Mouse (Mus musculus) liver, embryonic 12.5 days (tissue): ENCODE results near the gene Chadl. TPM values are rescaled to one million over a fixed set of nuclear protein-coding genes. Genes with fewer than 3 reads are reported as not detected.
A peak's percentile ranks its signal among the peaks of the same experiment; 100 is the strongest.
"Not testable (repeated sequence)": the region's sequence is repeated elsewhere in the genome, so short reads cannot be mapped to it uniquely, and the experiment has no call there.

ENCODE experiments used
- ATAC-seq: fragments of 200-750 bp; cut with Nextera tagmentation; 2 replicates; pipeline ENCODE4 v1.8.0; 2017; ENCODE audit warnings: moderate number of reproducible peaks, mild to moderate bottlenecking, moderate library complexity
- H3K27ac ChIP-seq: fragments of 300-500 bp; sonication (generic); 2 replicates; pipeline ENCODE4 v1.5.1; 2016; ENCODE audit warnings: mild to moderate bottlenecking
- H3K27me3 ChIP-seq: fragments of 300-500 bp; sonication (generic); replicated peaks from 2 replicates; pipeline ENCODE4 v1.6.1; 2016; ENCODE audit warnings: mild to moderate bottlenecking, moderate library complexity
- H3K36me3 ChIP-seq: fragments of 300-500 bp; sonication (generic); 2 replicates; pipeline ENCODE4 v1.6.1; 2016; ENCODE audit warnings: mild to moderate bottlenecking, moderate library complexity
- H3K4me1 ChIP-seq: fragments of 300-500 bp; sonication (generic); 2 replicates; pipeline ENCODE4 v1.6.1; 2016
- H3K4me2 ChIP-seq: fragments of 300-500 bp; sonication (generic); 2 replicates; pipeline ENCODE4 v1.6.1; 2016; ENCODE audit warnings: mild to moderate bottlenecking, moderate library complexity
- H3K4me3 ChIP-seq: fragments of 300-500 bp; sonication (generic); 2 replicates; pipeline ENCODE4 v1.5.1; 2016; ENCODE audit warnings: mild to moderate bottlenecking, moderate library complexity
- H3K9ac ChIP-seq: fragments of 300-500 bp; sonication (generic); 2 replicates; pipeline ENCODE4 v1.6.1; 2016; ENCODE audit warnings: mild to moderate bottlenecking, moderate library complexity
- H3K9me3 ChIP-seq: fragments of 300-500 bp; sonication (generic); replicated peaks from 2 replicates; pipeline ENCODE4 v1.6.1; 2016; ENCODE audit warnings: mild to moderate bottlenecking, moderate library complexity
- WGBS: fragments of 180-500 bp; shearing (Covaris S2); methylation state at CpG from one replicate; pipeline ENCODE4 v1.1.7; 2016; ENCODE audit not compliant: insufficient replicate concordance; 5-methylcytosine and 5-hydroxymethylcytosine counted together
- polyA plus RNA-seq: library from polyadenylated mRNA; unstranded; fragments of >200 nt; fragmentation: Nextera tagmentation; extraction: Ambion mirVana; gene quantifications from 2 replicates; pipeline ENCODE4 v1.2.1, GENCODE M21; 2016

Gene Chadl
- polyA plus RNA-seq, 1 experiment from 2014 or later, result 0.48 TPM

GRCm38 (mm10) chr15:81722361-81722760 lies 25.3 kb upstream of the Chadl start:
- Histone ChIP-seq H3K36me3 (peaks cover 97% of the 10 kb centered on the region), H3K27ac (no peak overlapping the region), H3K9me3 (no peaks in the 10 kb centered on the region), H3K4me1 (peaks cover 21% of the 10 kb centered on the region), H3K27me3 (no peaks in the 10 kb centered on the region), H3K9ac (no peak overlapping the region), H3K4me2 (no peak overlapping the region), H3K4me3 (no peak overlapping the region)
- no peak for ATAC-seq
- WGBS, result 92% methylated on average over 5 of the region's 5 CpGs

DNA sequence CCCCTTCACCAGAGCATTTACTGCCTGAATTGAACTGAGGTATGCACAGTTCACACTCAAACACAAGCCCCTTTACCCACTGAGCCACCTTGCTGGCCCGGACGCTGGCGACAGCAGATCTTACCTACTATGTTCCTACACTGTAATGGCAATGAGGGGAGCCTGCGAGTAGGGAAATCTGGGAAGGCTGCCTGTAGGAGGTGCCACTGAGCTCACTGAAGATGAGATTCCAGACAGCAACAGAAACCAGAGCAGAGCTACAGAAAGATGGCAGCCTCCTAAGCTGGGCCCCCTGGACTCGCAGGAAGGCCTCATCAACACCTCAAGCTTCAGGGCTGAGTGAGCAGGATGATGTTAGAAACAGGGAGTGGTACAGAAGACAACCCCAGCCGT lies 22.0 kb upstream of the Chadl start:
- no peak overlapping the region for H3K9ac ChIP-seq
- H3K36me3 ChIP-seq, result peaks cover 97% of the 10 kb centered on the region
- H3K4me2 ChIP-seq, result no peak overlapping the region
- H3K27me3 ChIP-seq, result no peaks in the 10 kb centered on the region
- no peak overlapping the region for H3K4me3 ChIP-seq
- 85% methylated on average over 6 of the region's 6 CpGs for WGBS
- peaks cover 3% of the 10 kb centered on the region; the same call in 1 of the 2 replicates for H3K4me1 ChIP-seq
- no peak for ATAC-seq
- H3K9me3 ChIP-seq, result no peaks in the 10 kb centered on the region
- H3K27ac ChIP-seq, result no peak overlapping the region

GRCm38 (mm10) chr15:81718336-81719138 lies 21.4 kb upstream of the Chadl start:
- Histone ChIP-seq H3K36me3 (peaks cover 97% of the 10 kb centered on the region), H3K4me3 (no peak overlapping the region), H3K9ac (no peak overlapping the region), H3K4me1 (0 out of 2 replicates have a peak, but pooled peaks cover under 1% of the 10 kb centered on the region), H3K4me2 (no peak overlapping the region), H3K27me3 (no peaks in the 10 kb centered on the region), H3K9me3 (no peaks in the 10 kb centered on the region), H3K27ac (no peak overlapping the region)
- 92% methylated on average over 9 of the region's 9 CpGs for WGBS
- ATAC-seq, result no peak

DNA sequence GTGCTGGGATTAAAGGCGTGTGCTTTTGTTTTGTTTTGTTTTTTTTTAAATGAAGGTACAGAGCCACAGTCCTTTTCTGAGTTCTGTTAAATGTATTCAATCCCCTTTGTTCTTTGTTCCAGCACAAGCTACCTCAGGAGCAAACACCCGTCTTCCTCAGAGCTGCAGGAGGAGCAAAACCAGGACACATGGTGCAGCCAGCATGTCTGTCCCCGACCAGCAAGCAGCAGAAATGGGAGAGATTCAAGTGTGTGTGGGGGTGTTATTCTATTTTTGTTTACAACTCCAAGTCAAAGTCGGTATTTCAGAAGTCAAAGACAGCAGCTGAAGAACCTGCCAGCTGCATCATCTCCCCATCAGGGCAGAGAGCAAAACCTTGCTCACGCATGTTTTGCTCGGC lies 16.7 kb upstream of the Chadl start:
- Histone ChIP-seq H3K4me2 (no peak overlapping the region), H3K4me1 (no peaks in the 10 kb centered on the region), H3K27ac (no peak overlapping the region), H3K36me3 (peaks cover 97% of the 10 kb centered on the region), H3K27me3 (no peaks in the 10 kb centered on the region), H3K9ac (no peak overlapping the region), H3K9me3 (no peaks in the 10 kb centered on the region), H3K4me3 (no peak overlapping the region)
- 81% methylated on average over 6 of the region's 6 CpGs for WGBS
- no peak for ATAC-seq

GRCm38 (mm10) chr15:81710801-81711200 lies 13.7 kb upstream of the Chadl start:
- Histone ChIP-seq H3K27ac (no peak overlapping the region), H3K9ac (no peak overlapping the region), H3K4me1 (no peaks in the 10 kb centered on the region), H3K36me3 (peaks cover 97% of the 10 kb centered on the region), H3K4me3 (no peak overlapping the region), H3K4me2 (no peak overlapping the region), H3K27me3 (no peaks in the 10 kb centered on the region), H3K9me3 (no peaks in the 10 kb centered on the region)
- no peak for ATAC-seq
- WGBS, result 93% methylated on average over 4 of the region's 4 CpGs

GRCm38 (mm10) chr15:81709686-81710085 lies 12.6 kb upstream of the Chadl start:
- Histone ChIP-seq H3K9ac (no peak overlapping the region), H3K9me3 (no peaks in the 10 kb centered on the region), H3K36me3 (peaks cover 97% of the 10 kb centered on the region), H3K27me3 (no peaks in the 10 kb centered on the region), H3K4me2 (no peak overlapping the region), H3K4me3 (no peak overlapping the region), H3K27ac (no peak overlapping the region), H3K4me1 (no peaks in the 10 kb centered on the region)
- WGBS, result 96% methylated on average over 1 of the region's 1 CpGs
- no peak for ATAC-seq

DNA sequence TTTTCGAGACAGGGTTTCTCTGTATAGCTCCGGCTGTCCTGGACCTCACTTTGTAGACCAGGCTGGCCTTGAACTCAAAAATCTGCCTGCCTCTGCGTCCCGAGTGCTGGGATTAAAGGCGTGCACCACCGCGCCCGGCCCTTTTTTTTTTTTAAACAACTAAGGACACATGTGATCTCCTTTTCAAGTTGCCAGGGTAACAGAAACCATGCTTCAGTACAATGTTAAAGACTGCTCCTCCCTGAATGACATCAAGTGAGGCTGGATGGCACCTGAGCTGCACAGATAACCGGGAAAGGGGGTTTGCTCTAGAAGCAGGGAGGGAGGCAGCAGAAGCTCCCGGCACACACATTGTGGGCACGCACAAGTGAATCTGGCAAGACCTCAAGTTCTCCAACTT lies 11.9 kb upstream of the Chadl start:
- Histone ChIP-seq H3K9me3 (no peaks in the 10 kb centered on the region), H3K9ac (no peak overlapping the region), H3K27ac (no peak overlapping the region), H3K4me3 (no peak overlapping the region), H3K36me3 (peaks cover 100% of the 10 kb centered on the region), H3K4me2 (no peak overlapping the region), H3K4me1 (no peaks in the 10 kb centered on the region), H3K27me3 (no peaks in the 10 kb centered on the region)
- ATAC-seq, result no peak
- 80% methylated on average over 11 of the region's 11 CpGs for WGBS

- Histone ChIP-seq H3K27me3 (no peaks in the 10 kb centered on the region), H3K4me2 (no peak overlapping the region), H3K9me3 (no peaks in the 10 kb centered on the region), H3K36me3 (peaks cover 64% of the 10 kb centered on the region), H3K27ac (0 out of 2 replicates have a peak overlapping the region, but pooled peaks have one; percentile 9), H3K4me3 (no peak overlapping the region), H3K9ac (no peak overlapping the region), H3K4me1 (peaks cover 5% of the 10 kb centered on the region; the same call in 1 of the 2 replicates)
- 85% methylated on average over 3 of the region's 3 CpGs for WGBS
- no peak for ATAC-seq
Observed at GRCm38 (mm10) chr15:81703094-81703489, 6.0 kb upstream of the Chadl start.

- Histone ChIP-seq H3K9me3 (no peaks in the 10 kb centered on the region), H3K4me1 (peaks cover 5% of the 10 kb centered on the region; the same call in 1 of the 2 replicates), H3K4me3 (no peak overlapping the region), H3K9ac (no peak overlapping the region), H3K27ac (0 out of 2 replicates have a peak overlapping the region, but pooled peaks have one; percentile 7), H3K4me2 (no peak overlapping the region), H3K36me3 (peaks cover 58% of the 10 kb centered on the region), H3K27me3 (peaks cover 1% of the 10 kb centered on the region)
- 84% methylated on average over 13 of the region's 13 CpGs for WGBS
- no peak for ATAC-seq
Observed at GRCm38 (mm10) chr15:81702306-81703093, 5.4 kb upstream of the Chadl start.

- WGBS, result 74% methylated on average over 4 of the region's 4 CpGs
- not testable (repeated sequence) for ATAC-seq, H3K9ac ChIP-seq
Observed at GRCm38 (mm10) chr15:81701350-81701749, 4.3 kb upstream of the Chadl start.

GRCm38 (mm10) chr15:81700601-81701000 lies 3.5 kb upstream of the Chadl start:
- Histone ChIP-seq H3K27ac (no peak overlapping the region), H3K36me3 (peaks cover 39% of the 10 kb centered on the region), H3K9me3 (no peaks in the 10 kb centered on the region), H3K9ac (no peak overlapping the region), H3K4me1 (peaks cover 5% of the 10 kb centered on the region; the same call in 1 of the 2 replicates), H3K27me3 (peaks cover 20% of the 10 kb centered on the region), H3K4me3 (no peak overlapping the region), H3K4me2 (no peak overlapping the region)
- no peak for ATAC-seq
- WGBS, result 53% methylated on average over 8 of the region's 8 CpGs

More at GRCm38 (mm10) chr15:81701350-81701749, 4.3 kb upstream of the Chadl start:
- not testable (repeated sequence) for H3K4me1 ChIP-seq, H3K27ac ChIP-seq, H3K4me3 ChIP-seq, H3K4me2 ChIP-seq, H3K9me3 ChIP-seq
- Histone ChIP-seq H3K36me3 (peaks cover 46% of the 10 kb centered on the region), H3K27me3 (peaks cover 12% of the 10 kb centered on the region)

DNA sequence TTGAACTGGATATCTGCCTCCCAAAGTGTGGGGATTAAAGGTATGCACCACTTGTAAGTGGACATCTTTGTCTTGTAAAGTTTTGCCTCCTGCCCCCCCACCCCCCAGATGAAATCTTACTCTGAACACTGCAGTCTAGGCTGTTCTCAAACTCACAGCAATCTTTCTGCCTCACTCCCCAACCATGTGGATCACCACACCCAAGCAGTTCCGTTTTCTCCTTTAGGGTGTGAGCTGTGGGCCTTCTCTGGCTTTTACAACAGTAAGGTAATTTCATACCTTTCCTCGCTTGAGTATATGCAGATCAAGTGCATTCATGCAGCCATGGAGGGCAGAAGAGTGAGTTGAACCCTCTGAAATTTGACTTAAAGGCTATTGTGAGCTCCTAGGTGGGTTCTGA lies 3.1 kb upstream of the Chadl start:
- Histone ChIP-seq H3K4me2 (no peak overlapping the region), H3K9ac (no peak overlapping the region), H3K27ac (no peak overlapping the region), H3K9me3 (no peaks in the 10 kb centered on the region), H3K36me3 (peaks cover 34% of the 10 kb centered on the region), H3K4me3 (no peak overlapping the region), H3K4me1 (peaks cover 5% of the 10 kb centered on the region; the same call in 1 of the 2 replicates), H3K27me3 (peaks cover 24% of the 10 kb centered on the region)
- WGBS, result 25% methylated on average over 2 of the region's 2 CpGs
- ATAC-seq, result no peak
